Mouse (Mus musculus) T-helper 17 cell (primary cell): ENCODE data around the gene Prg3.

Experiments used
- in situ Hi-C, 2 experiments: fragments of 300-600 bp; cut with MboI, MseI; formaldehyde crosslinking; loops; 1 replicate in 1 of 2; 2 replicates in 1 of 2; pipeline ENCODE4 v1.15.1; 2025; ENCODE audit warnings: high pct_unique_total_duplicates in 2 of 2

The Prg3 gene

DNA sequence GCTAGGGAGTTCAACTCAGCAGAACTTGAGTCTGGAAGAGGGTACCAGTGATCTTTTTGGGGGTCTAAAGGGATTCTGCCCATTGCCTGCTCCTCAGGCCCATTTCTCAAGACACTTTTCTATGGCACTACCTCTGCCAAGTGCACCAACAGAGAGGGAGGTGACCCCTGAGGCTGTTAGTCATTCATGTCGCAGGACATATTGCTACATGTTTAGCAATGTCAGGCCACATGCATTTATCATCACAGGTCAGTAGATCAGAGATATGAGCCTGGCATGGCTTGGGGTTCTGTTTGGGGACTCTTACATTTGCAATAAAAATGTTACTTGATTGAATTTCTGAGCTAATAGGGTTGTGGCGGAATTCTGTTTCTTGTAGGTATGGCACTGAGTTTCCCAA, 12.4 kb upstream of the Prg3 start:
- in situ Hi-C loops, result no loop called here

DNA sequence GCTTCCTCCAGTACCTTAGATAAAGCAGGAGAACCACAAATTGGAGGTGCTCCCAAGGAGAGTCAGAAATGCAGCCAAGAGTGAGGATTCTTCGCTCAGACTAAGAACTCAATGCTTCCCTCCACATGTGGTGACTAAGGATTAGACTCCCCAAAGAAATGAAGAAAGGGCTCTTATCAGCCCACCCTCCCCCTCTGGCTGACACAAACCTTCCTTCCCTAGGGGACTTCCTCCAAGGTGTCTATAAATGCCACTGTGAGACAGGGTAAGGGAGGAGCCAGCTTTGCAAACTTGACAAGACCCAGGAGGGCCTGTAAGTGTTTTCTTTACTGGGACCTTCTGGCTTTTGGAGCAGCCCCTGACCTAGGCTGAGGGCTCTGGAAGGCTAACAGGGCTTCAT, 7.8 kb upstream of the Prg3 start, which contains the start of gene Prg2:
TSS of gene Prg2 (plus strand) at position 274 of the 400 bp plus-strand sequence.
- in situ Hi-C loops, result no loop called here

DNA sequence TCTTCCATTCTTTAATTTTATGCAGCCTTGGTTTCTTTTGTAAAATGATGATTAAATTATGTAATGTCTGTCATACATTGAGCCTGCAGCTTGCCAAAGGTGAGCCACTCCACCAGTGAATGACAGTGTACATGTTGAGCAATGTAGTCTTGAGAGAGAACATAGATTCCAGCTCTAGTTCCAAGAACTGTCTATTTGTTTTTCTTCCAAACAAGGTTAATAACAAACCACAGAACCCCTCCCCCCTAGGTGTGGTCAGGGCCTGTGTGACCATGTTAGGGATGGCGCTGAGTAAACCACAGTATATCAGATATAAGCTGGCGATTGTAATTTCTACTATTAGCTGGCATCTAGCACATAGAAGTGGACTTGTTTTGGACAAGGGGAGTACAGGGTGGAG, 8.4 kb downstream of the Prg3 start:
- in situ Hi-C loops, result loop anchor here in 1 of 2 experiments (10.0 kb wide), 1 partner anchor 568 kb away; no protein-coding TSS in a partner anchor

DNA sequence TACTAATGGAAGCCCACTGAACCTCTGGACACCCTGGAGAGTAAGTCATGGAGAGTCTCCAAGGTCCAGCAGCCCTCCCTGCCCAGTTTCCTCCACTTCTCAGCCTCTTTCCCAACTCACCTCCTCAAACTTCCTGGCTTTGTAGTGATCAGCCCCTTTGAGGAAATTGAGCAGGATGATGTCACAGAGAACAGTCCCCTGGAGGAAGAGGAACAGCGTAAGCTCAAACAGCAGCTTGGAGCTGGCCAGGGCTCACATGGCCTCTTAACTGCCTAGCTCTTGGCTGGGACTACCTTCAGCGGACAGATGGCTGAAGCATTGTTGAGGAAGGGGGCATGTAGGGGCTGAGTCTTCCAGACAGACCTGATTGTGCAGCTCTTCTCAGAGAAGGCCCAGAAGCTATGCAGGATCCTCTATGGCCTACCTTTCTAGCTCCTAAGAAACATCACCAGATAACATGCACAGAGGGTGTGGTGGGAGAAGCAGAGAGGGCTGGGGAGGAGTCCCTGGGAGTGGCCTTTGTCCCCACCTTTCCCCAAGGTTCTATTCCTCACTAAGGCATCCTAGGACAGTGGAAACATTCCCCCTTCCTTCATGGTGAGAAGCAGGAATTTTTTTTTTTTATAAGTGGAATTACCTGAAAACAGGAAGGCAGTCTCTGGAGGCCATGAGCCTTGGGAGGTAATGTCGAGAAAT, 11.6 kb downstream of the Prg3 start:
- in situ Hi-C loops, result loop anchor here in 1 of 2 experiments (10.0 kb wide), 1 partner anchor 565 kb away; no protein-coding TSS in a partner anchor

DNA sequence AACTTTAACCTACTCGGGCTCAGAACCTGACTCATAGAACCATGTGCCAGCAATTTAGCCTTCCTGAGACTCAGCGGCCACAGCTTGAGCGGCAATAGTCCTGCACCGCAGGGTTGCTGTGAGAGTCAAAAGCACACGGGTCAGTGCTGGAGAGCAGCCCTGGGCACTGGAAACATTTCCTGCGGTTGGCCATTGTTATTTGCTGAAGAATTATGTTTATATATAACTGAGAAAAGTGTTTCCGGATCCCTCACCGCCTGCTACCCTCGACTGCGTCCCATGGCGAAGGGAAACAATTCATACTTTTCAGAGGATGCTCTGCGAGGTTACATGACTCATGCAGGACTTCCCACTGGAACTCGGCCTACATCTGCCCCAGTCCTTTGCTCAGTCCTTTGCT, 13.5 kb downstream of the Prg3 start:
- in situ Hi-C loops, result no loop called here

DNA sequence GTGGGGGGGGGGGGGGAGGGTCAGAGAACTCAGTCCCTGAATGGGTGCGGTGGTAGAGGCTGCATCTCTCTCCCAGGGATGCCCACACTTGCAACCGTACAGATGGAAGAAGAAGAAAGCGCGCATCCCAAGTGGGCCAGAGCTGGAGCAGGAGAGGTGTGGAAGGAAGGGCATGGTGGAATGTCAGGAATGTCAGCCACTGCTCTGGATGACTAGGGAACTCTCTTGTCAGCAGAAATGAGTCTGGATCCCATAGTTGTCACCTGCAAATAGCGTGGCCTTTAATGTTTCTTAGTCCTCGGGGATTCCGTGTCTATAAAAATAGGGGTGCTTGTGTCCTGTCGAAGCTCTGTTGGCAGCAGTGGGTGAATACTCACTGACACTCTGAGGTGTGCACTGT, 14.6 kb downstream of the Prg3 start:
- in situ Hi-C loops, result no loop called here

DNA sequence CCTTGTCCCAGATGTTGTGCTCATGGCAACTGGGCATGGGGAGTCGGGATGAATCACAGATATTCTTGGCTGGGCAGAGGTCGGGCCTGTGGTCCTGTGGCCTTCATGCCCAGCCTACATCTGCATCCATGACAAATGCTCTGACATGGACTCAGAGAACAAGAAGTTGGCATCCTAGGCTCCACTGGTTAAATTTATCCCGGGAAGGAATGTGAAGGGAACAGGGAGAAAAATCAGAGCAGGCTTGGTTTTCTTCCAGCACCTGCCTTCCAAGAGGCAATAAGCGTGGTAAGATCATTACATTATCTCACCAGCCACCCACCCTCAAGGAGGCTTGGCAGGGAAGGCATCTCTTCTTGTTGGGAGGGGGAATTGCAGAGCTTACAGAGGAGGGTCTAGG, 16.3 kb downstream of the Prg3 start:
- in situ Hi-C loops, result no loop called here

DNA sequence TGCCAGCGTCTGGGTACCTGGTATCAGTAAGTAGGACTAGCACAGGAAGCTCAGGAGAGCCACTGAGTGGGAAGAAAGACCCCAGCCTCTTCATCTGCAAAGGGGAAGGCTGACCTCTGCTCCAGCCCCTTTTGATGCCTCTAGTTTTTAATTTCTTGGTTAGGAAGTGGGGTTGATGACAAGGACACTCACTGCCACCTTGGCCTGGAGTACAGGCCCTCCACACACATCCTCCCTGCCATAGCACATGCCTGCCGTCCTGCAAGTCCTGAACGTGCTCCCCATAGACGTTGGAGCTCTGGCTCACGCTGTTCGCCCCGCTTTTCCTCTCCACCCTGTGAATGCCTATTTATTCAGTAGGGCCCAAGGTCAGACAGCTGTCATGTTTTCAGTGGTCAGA, 18.6 kb downstream of the Prg3 start:
- in situ Hi-C loops, result loop anchor here in 1 of 2 experiments (5.0 kb wide), 1 partner anchor 49 kb away; no protein-coding TSS in a partner anchor

DNA sequence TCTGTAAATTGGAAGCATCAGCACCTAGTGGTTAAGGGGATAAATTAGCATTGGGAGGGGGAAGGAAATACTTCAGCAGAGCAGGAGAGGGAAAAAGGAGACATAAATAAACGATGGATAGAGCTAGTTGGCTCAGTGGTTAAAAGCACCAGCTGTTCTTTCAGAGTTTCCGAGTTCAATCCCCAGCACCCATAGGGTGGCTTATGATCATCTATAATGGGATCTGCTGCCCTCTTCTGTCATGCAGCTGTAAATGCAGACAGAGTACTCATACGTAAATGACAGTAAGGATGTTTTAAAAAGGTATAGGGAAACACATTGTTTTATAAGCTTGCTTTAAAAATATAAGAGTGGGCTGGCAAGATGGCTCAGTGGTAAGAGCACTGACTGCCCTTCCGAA, 19.7 kb downstream of the Prg3 start:
- in situ Hi-C loops, result loop anchor here in 1 of 2 experiments (5.0 kb wide), 1 partner anchor 50 kb away; no protein-coding TSS in a partner anchor

DNA sequence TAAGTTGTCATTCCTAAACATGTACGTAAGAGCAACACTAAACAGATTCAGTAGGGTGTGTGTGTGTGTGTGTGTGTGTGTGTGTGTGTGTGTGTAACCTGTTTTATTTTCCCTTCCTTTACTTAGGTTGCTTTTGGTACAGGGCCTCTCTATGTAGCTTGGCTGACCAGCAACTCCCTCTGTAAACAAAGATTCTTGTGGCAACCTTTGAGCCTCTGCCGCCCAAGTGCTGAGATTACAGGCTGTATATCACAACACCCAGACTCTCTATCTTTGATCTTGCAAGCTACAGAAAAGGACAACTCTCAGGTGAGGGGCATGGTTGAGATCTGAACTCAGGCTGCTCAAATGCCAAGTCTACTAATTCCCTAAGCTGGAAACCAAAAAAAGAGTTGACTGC, 21.2 kb downstream of the Prg3 start:
- in situ Hi-C loops, result loop anchor here in 1 of 2 experiments (5.0 kb wide), 1 partner anchor 52 kb away; no protein-coding TSS in a partner anchor

DNA sequence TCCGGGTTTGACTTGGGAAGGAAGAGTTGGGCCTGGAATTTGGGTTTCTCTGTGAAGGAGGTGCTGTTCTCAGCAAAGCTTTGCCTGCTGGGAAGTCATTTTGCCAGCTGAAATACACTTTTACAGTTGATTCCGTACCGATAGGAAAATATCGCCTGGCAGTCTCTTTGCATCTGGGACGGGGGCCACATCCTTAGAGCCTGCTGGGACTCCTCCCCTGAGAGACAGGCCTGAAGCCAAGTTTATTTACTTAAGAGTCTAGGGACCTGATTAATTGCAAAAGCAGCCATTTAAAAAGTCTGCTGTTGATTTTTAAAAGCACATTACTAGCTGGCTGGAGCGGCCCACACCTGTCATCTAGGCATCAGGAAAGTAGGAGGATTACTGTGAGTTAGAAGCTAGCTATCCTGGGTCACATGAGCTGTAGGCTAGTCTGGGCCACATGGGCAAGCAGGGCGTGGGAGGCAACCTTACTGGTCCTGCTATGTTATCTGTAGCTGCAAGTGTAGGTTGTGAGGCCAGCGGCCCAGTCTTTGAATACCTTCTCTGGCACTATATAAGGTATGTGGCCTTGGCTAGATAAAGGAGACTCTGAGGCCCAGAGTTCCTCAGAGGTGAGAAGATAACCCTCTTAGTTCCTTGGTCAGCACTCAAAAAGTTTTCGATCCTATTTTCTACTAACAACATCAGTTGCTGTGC, 24.0 kb downstream of the Prg3 start:
- in situ Hi-C loops, result no loop called here

DNA sequence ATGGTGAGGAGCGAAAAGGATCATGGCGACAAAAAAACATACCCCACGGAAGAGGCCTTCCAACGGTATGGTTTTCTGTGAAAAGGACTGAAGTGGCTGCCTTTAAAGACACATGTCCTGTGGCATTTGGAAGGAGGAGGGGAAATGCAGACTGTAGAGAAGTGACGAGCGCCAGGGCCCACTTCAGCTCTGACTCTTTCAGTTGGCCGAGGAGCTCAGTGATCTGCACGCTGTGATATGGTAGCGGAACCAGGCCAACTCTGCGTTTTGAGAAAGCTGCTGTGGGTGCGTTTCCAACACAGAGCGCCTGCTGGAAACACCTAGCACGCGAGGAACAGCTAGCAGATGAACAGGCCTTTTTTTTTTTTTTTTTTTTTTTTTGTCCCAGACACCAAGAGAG, 24.7 kb downstream of the Prg3 start:
- in situ Hi-C loops, result no loop called here

DNA sequence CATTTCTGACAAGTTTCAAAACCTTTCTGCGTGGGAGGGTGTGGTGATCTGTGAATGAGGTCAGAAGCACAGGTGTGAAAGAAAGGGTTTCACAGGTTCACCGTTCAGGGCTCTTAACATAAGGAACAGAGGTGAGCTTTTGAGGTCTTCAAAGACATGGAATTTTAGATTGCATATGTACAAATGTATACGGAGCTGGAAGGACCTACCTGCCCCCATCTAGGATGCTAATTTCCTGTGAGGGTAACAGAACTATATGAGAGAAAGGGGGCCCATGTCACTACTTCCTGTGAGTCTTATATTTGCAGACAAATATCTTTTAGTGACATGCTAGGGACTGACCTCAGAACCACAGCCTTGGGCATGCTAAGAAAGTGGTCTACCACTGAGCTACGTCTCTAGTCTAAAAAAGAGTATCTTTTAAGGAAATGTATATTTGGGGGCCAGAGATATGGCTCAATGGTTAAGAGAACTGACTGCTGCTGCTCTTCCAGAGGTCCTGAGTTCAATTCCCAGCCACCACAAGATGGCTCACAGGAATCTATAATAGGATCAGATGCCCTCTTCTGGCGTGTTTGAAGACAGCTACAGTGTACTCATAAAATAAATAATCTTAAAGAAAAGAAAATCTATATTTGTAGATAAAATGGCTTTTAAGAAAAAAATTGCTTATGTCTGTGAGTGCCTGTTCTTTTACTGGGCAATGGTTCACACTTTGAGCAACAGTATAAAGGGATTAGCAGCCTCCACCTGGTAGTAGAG, 26.0 kb downstream of the Prg3 start:
- in situ Hi-C loops, result no loop called here

DNA sequence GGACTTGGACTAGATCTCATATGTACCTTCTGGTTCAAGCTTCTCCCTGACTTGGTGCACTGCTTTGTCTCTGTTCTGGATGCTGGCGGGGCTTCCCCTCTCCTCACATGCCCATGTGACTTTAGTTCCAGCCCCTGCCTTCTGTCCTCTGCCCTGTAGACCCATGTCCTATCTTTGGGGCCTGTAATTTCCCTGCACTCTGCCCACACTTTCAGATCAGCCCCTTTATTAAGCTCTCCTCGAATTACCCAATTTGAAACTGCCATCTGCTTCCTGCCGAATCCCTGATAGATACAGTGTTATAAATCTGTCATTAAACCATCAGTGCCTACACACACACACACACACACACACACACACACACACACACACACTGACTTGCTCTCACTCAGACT, 26.6 kb downstream of the Prg3 start:
- in situ Hi-C loops, result no loop called here

DNA sequence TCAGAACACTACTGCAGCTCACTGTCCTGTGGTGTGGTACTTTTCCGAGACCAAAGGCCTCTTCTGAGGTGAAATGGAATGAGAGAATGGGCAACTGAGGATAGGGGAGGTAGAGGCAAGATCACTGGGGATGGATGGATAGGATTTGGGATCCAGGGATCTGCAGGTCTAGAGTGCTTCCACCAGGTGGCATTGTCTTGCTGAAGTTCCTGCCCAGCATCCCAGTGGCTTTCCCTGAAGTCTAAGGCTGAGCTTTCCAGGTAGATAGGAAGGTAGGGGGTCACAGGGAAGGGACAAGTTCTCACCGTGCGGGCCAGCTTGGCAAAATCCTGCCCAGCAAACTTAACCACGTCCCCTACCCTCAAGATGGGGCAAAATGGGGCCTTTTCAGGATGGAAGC, 34.0 kb downstream of the Prg3 start:
- in situ Hi-C loops, result no loop called here

DNA sequence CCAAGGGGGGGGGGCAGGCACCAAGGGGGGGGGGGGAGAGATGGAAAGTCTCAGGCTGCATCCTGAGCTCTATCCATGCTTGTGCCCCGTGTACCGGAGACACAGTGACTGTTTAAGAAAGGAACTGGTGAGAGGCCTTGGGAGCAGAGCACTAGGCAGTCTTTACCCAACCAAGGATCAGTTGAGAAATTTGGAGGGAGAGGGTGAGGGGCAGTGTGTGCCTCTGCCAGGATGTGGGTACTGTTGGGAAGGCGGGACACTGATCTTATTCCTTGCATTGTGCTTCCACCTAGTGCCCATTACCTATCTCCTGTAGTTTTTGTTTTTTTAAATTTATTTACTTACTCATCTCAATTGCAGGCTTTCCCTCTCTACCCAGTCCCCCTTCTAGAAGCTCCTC, 38.2 kb downstream of the Prg3 start:
- in situ Hi-C loops, result loop anchor here in 1 of 2 experiments (25.0 kb wide), 1 partner anchor 539 kb away; the partner anchor contains the start of gene Tfpi

DNA sequence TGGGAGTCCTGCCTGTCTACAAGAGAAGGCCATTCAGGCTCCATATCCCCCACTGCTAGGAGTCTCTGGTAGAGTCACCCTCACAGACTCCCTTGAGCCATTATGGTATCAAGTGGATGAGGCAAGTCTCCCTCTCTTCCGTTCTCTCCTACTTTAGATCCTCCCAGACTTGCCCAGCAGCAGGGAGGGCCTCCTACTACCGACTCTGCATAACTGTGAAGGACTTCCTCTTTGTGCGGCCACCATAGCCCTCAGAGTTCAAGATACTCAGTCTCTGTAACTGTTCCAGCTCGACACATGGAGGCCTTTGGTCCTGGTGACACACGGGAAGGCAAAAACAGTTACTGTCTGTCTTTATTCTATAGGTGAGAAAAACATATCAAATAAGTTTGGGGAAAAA, 39.3 kb downstream of the Prg3 start:
- in situ Hi-C loops, result loop anchor here in 1 of 2 experiments (25.0 kb wide), 1 partner anchor 540 kb away; the partner anchor contains the start of gene Tfpi

DNA sequence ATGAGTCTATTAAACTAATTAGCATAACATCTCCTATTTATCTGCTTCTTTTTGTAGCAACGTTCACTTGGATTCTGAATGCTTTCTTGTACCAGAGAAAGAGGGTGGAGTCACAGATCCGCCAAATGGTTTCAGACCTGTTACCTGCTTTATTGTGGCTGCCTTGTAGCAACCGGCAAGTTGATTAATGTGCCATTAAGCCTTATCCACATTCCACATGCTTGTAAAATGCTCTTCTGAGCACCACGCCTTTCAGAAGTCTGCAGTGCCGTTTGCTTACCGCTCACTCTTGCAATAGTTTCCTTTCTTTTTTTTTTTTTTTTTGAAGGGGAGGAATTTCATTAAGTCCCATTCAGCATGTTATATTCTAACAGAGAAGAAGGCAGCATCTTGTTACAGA, 41.9 kb downstream of the Prg3 start:
- in situ Hi-C loops, result loop anchor here (10.0 to 25.0 kb wide), 2 partner anchors 543 to 1375 kb away; partner anchors contain the start of gene Tfpi (in 1 of the 2)

DNA sequence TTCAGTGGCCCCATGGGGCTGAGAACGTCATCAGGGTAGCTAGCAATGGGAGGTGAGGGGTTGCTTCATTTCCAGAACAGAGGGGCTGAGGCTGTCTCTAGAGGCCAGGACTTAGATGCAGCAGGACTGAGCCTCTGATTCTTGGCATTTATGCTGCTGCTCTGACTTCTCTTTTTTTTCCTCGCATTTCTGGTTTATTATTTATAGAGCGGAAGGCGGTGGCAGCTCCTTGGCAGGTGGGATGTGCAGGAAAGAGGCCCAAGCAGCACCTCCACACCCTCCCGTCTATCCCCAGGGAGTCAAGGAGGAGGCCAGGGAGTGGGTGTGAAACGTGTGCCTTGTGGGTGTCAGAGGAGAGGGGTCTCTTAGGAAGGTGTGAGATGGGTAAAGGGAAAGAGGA, 43.0 kb downstream of the Prg3 start:
- in situ Hi-C loops, result loop anchor here (10.0 to 25.0 kb wide), 2 partner anchors 544 to 1376 kb away; partner anchors contain the start of gene Tfpi (in 1 of the 2)

DNA sequence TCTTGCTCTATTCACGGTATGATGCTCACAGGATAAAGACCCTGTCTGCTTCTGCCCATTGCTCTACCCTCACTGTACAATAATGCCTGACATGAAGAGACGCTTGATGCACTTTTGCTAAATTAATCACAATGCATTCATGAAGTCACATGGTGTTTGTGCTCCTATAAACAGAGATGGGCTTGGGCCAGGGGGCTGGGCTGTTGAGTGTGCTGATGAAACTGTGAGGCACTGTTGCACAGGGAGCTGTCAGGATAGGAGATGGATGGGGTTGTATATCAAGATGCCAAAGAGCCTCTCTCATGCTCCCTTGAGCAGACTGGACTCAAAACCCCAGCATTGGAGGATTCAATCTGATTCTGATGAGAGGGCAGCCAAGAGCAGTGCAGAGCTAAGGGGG, 45.1 kb downstream of the Prg3 start:
- in situ Hi-C loops, result loop anchor here (10.0 to 25.0 kb wide), 2 partner anchors 546 to 1378 kb away; partner anchors contain the start of gene Tfpi (in 1 of the 2)

DNA sequence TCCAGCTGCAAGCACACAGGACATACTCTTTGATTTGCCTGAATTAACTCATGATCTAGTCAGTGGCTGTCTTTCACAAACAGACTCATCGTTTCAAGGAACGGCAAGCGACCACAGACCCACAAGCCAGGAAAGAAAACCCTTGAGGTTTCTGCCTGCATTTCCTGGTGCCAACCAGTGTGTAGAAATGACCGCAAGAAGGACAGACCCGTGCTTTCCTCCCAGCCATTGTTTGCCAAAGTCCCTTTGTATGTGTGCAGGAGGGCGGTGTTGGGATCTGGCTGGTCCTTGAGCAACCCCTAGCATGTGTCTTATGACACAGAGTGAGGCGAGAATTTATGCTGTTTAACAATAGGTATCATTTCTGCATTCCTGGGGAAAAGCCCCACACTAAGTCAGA, 46.2 kb downstream of the Prg3 start:
- in situ Hi-C loops, result loop anchor here (10.0 to 25.0 kb wide), 2 partner anchors 547 to 1379 kb away; partner anchors contain the start of gene Tfpi (in 1 of the 2)
